Mouse (Mus musculus) MEL (cell line): ENCODE data around the gene Tulp1. TPM values are rescaled to one million over a fixed set of nuclear protein-coding genes. Genes with fewer than 3 reads are reported as not detected.
"Not testable (repeated sequence)": the region's sequence is repeated elsewhere in the genome, so short reads cannot be mapped to it uniquely, and the experiment has no call there.

Experiments
- DNase-seq: peaks from one replicate; pipeline ENCODE4 v3.0.0; 2011; ENCODE audit warnings: low read depth, low spot score
- H3K27ac ChIP-seq: 2 replicates; pipeline ENCODE4 v1.5.1; 2012; ENCODE audit warnings: low read depth, mild to moderate bottlenecking, control low read depth, low read length, moderate library complexity; ENCODE audit not compliant: control insufficient read depth
- H3K27me3 ChIP-seq, 2 experiments: fragments of 150-350 bp in 1 of 2; sonication (generic) in 1 of 2; 2 replicates each; pipeline ENCODE4 v1.6.1; 2012; ENCODE audit warnings: low read length in 2 of 2, mild to moderate bottlenecking in 2 of 2, improper control_type of control experiment in 1 of 2, moderate library complexity in 1 of 2; ENCODE audit not compliant: insufficient read depth in 2 of 2, control insufficient read depth in 1 of 2
- H3K36me3 ChIP-seq, 2 experiments: 2 replicates each; pipeline ENCODE4 v1.6.1; 2012 to 2014; ENCODE audit warnings: low read length in 2 of 2, improper control_type of control experiment in 1 of 2, inconsistent platforms in 1 of 2, mild to moderate bottlenecking in 1 of 2; ENCODE audit not compliant: insufficient read depth in 2 of 2, control insufficient read depth in 1 of 2
- H3K4me1 ChIP-seq, 2 experiments: fragments of 150-350 bp in 1 of 2; sonication (generic) in 1 of 2; 2 replicates each; pipeline ENCODE4 v1.6.1; 2012; ENCODE audit warnings: low read length in 2 of 2, improper control_type of control experiment in 1 of 2, mild to moderate bottlenecking in 1 of 2; ENCODE audit not compliant: insufficient read depth in 2 of 2, control insufficient read depth in 1 of 2
- H3K4me3 ChIP-seq, 2 experiments: fragments of 150-350 bp in 1 of 2; sonication (generic) in 1 of 2; 2 replicates each; pipeline ENCODE4 v1.5.1; 2012; ENCODE audit warnings: low read depth in 2 of 2, low read length in 2 of 2, mild to moderate bottlenecking in 2 of 2, moderate library complexity in 2 of 2, control low read depth in 1 of 2, improper control_type of control experiment in 1 of 2; ENCODE audit not compliant: control insufficient read depth in 1 of 2, insufficient read depth in 1 of 2
- H3K79me2 ChIP-seq: 2 replicates; pipeline ENCODE4 v1.6.1; 2012; ENCODE audit warnings: mild to moderate bottlenecking, low read length, moderate library complexity; ENCODE audit not compliant: control insufficient read depth, poor library complexity, insufficient read depth
- H3K9ac ChIP-seq: 2 replicates; pipeline ENCODE4 v1.6.1; 2012; ENCODE audit warnings: low read depth, mild to moderate bottlenecking, control low read depth, low read length, moderate library complexity; ENCODE audit not compliant: control insufficient read depth, poor library complexity, severe bottlenecking
- H3K9me3 ChIP-seq: fragments of 150-350 bp; sonication (generic); replicated peaks from 2 replicates; pipeline ENCODE4 v1.6.1; 2012; ENCODE audit warnings: mild to moderate bottlenecking, low read length, improper control_type of control experiment, moderate library complexity; ENCODE audit not compliant: insufficient read depth
- BHLHE40 ChIP-seq: IDR thresholded peaks from 2 replicates; pipeline ENCODE4 v1.6.1; 2012; ENCODE audit warnings: low read depth, mild to moderate bottlenecking, inconsistent platforms, low read length, improper control_type of control experiment, borderline replicate concordance
- CTCF ChIP-seq, 3 experiments: IDR thresholded peaks in 2 of 3; conservative IDR thresholded peaks in 1 of 3; 2 replicates each; pipeline ENCODE4 v1.5.1; 2011 to 2012; ENCODE audit warnings: low read length in 3 of 3, low read depth in 2 of 3, mild to moderate bottlenecking in 2 of 3, improper control_type of control experiment in 1 of 3, inconsistent platforms in 1 of 3, mixed read lengths in 1 of 3, moderate library complexity in 1 of 3; ENCODE audit not compliant: control insufficient read depth in 1 of 3, insufficient read depth in 1 of 3, poor library complexity in 1 of 3, severe bottlenecking in 1 of 3
- E2F4 ChIP-seq: IDR thresholded peaks from 2 replicates; pipeline ENCODE4 v1.6.1; 2011; ENCODE audit warnings: low read depth, low read length, improper control_type of control experiment, borderline replicate concordance
- EP300 ChIP-seq, 2 experiments: IDR thresholded peaks; 2 replicates each; pipeline ENCODE4 v1.6.1; 2011; ENCODE audit warnings: improper control_type of control experiment in 2 of 2, low read length in 2 of 2, low read depth in 1 of 2, mild to moderate bottlenecking in 1 of 2
- ETS1 ChIP-seq: IDR thresholded peaks from 2 replicates; pipeline ENCODE4 v1.6.1; 2012; ENCODE audit warnings: low read depth, mild to moderate bottlenecking, inconsistent platforms, low read length, improper control_type of control experiment, moderate library complexity
- GATA1 ChIP-seq: IDR thresholded peaks from 2 replicates; pipeline ENCODE4 v1.6.1; 2011; ENCODE audit warnings: low read depth, low read length, improper control_type of control experiment
- HCFC1 ChIP-seq: IDR thresholded peaks from 2 replicates; pipeline ENCODE4 v1.6.1; 2012; ENCODE audit warnings: low read depth, mild to moderate bottlenecking, inconsistent platforms, low read length, improper control_type of control experiment, moderate library complexity
- MAZ ChIP-seq: IDR thresholded peaks from 2 replicates; pipeline ENCODE4 v1.6.1; 2012; ENCODE audit warnings: low read depth, mild to moderate bottlenecking, inconsistent platforms, low read length, improper control_type of control experiment
- MXI1 ChIP-seq: IDR thresholded peaks from 2 replicates; pipeline ENCODE4 v1.6.1; 2011; ENCODE audit warnings: mild to moderate bottlenecking, low read depth, low read length, improper control_type of control experiment
- MYB ChIP-seq: IDR thresholded peaks from 2 replicates; pipeline ENCODE4 v1.6.1; 2011; ENCODE audit warnings: mild to moderate bottlenecking, low read depth, low read length, improper control_type of control experiment
- MYC ChIP-seq: IDR thresholded peaks from 2 replicates; pipeline ENCODE4 v1.6.1; 2011; ENCODE audit warnings: low read depth, mild to moderate bottlenecking, low read length, improper control_type of control experiment, moderate library complexity
- NELFE ChIP-seq: IDR thresholded peaks from 2 replicates; pipeline ENCODE4 v1.6.1; 2011; ENCODE audit warnings: low read depth, low read length, improper control_type of control experiment
- POLR2AphosphoS2 ChIP-seq: IDR thresholded peaks from 2 replicates; pipeline ENCODE4 v1.6.1; 2011; ENCODE audit warnings: low read length, improper control_type of control experiment
- RCOR1 ChIP-seq: IDR thresholded peaks from 2 replicates; pipeline ENCODE4 v1.6.1; 2012; ENCODE audit warnings: low read depth, mild to moderate bottlenecking, inconsistent platforms, low read length, improper control_type of control experiment
- SIN3A ChIP-seq: IDR thresholded peaks from 2 replicates; pipeline ENCODE4 v1.6.1; 2012; ENCODE audit warnings: low read length, improper control_type of control experiment, inconsistent platforms
- TCF12 ChIP-seq: IDR thresholded peaks from 2 replicates; pipeline ENCODE4 v1.6.1; 2014; ENCODE audit warnings: low read depth, mild to moderate bottlenecking, inconsistent platforms, low read length, improper control_type of control experiment, moderate library complexity
- USF1 ChIP-seq: IDR thresholded peaks from 2 replicates; pipeline ENCODE4 v1.6.1; 2014; ENCODE audit warnings: low read depth, mild to moderate bottlenecking, inconsistent platforms, low read length, improper control_type of control experiment, moderate library complexity
- USF2 ChIP-seq, 2 experiments: IDR thresholded peaks; 2 replicates each; pipeline ENCODE4 v1.6.1; 2011 to 2012; ENCODE audit warnings: improper control_type of control experiment in 2 of 2, low read length in 2 of 2, borderline replicate concordance in 1 of 2, inconsistent platforms in 1 of 2, low read depth in 1 of 2, mild to moderate bottlenecking in 1 of 2; ENCODE audit not compliant: insufficient read depth in 1 of 2
- ZNF384 ChIP-seq: IDR thresholded peaks from 2 replicates; pipeline ENCODE4 v1.6.1; 2012; ENCODE audit warnings: low read depth, mild to moderate bottlenecking, inconsistent platforms, low read length, improper control_type of control experiment
- polyA plus RNA-seq, 2 experiments: library from polyadenylated mRNA; stranded (reverse) in 1 of 2; unstranded in 1 of 2; fragments of >175 nt in 1 of 2; fragments of >200 nt in 1 of 2; gene quantifications; 2 replicates each; pipeline versions ENCODE4 v1.2.1 to v1.2.4; 2012; ENCODE audit warnings: low replicate concordance in 2 of 2, low read depth in 1 of 2; ENCODE audit not compliant: insufficient read length in 2 of 2, insufficient read depth in 1 of 2, missing spikeins in 1 of 2
- total RNA-seq: library from RNA; depleted of rRNA; stranded (reverse); fragments of 300-350 nt; gene quantifications from 2 replicates; pipeline ENCODE4 v1.2.3, GENCODE M21; 2012

Gene Tulp1
- total and polyA plus RNA-seq, 3 experiments = 0.23 to 2.4 TPM; not detected in 1

DNA sequence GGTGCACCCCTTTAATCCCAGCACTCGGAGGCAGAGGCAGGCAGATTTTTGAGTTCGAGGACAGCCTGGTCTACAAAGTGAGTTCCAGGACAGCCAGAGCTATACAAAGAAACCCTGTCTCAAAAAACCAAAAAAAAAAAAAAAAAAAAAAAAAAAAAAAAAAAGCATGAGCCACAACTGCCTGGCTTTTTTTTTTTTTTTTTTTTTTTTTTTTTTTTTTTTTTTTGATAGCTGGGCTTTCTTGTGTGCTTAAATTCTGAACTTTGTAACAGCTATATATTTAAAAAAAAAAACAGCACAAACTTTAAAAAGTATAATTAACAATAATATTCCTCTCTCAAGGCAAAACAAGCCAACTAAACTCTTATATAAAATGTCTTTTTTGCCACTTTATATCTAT is 39.7 kb upstream of the Tulp1 start:
- H3K27ac ChIP-seq, H3K36me3 ChIP-seq, H3K79me2 ChIP-seq, H3K4me1 ChIP-seq, H3K9ac ChIP-seq, H3K9me3 ChIP-seq, H3K4me3 ChIP-seq, H3K27me3 ChIP-seq, DNase-seq: not testable (repeated sequence)
- TF ChIP-seq ZNF384 = peak; percentile 82

DNA sequence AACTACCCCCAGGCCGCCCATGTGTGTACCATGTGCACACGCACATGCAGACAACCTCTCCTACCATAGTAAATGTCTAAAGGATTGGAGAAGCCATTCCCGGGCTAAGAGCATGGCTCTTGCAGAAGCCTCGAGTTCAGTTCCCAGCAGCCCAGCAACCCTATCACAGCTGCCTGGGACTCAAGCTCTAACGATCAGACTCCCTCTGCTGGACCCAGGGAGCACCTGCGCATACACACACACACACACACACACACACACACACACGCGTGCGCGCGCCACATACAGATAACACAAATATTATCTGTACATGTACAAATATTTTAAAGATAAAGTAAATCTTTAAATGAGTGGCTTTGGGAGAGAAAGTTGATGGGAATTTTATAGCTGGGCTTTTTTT is 39.3 kb upstream of the Tulp1 start:
- Histone ChIP-seq H3K79me2 (no peaks in the 10 kb centered on the region), H3K36me3 (peaks cover 0 to 6% of the 10 kb centered on the region in 2 experiments; a peak in 3 of 4 replicates), H3K9me3 (no peaks in the 10 kb centered on the region), H3K27me3 (no peaks in the 10 kb centered on the region), H3K27ac (no peak overlapping the region), H3K9ac (no peak overlapping the region), H3K4me3 (no peak overlapping the region), H3K4me1 (peaks cover 4 to 5% of the 10 kb centered on the region in 2 experiments)
- peak; percentile 17 for DNase-seq
- TF ChIP-seq BHLHE40 = no peak
- peak in 1 of 3 experiments; percentile 19; a peak in 1 of 6 replicates for TF ChIP-seq CTCF (IDR thresholded peaks at IDR 0.05 in 2 of 3, conservative IDR thresholded peaks at IDR 0.05 in 1 of 3; ENCODE audit: control insufficient read depth in 1 of 3, insufficient read depth in 1 of 3, low read depth in 2 of 3, low read length in 3 of 3, poor library complexity in 1 of 3, severe bottlenecking in 1 of 3)

DNA sequence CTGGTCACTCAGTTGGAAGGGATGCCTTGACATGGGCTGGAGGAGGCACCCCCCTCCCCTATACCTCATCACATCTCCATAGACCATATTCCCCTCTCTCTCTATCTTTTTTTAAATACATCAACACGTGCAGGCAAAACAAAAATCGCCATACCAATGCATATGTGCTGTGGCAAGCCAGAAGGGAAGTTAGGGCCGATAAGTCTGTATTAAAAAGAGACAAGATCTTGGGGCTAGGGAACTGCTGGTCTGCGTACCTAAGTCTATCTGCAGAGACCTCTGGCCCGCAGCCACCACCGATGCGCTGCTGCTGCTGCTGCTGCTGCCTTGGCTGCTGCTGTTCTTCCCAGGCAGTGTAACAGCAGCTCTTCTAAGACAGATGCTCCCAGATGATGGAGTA is 30.0 kb upstream of the Tulp1 start:
- DNase-seq = peak; percentile 69
- Histone ChIP-seq H3K4me3 (no peak overlapping the region), H3K9me3 (no peaks in the 10 kb centered on the region), H3K9ac (no peak overlapping the region), H3K27ac (no peak overlapping the region), H3K79me2 (no peaks in the 10 kb centered on the region), H3K27me3 (no peaks in the 10 kb centered on the region), H3K4me1 (peaks cover 0 to 9% of the 10 kb centered on the region in 2 experiments; a peak in 2 of 4 replicates), H3K36me3 (no peaks in the 10 kb centered on the region)
- TF ChIP-seq BHLHE40 = peak; percentile 90
- no peak for TF ChIP-seq POLR2AphosphoS2
- TF ChIP-seq MXI1 = peak; percentile 91
- 0 out of 2 replicates have a peak, but pooled peaks have one; percentile 15 for TF ChIP-seq RCOR1
- TF ChIP-seq GATA1 = peak; percentile 66
- TF ChIP-seq E2F4 = no peak
- no peak for TF ChIP-seq NELFE
- peak; percentile 35; the same call in 1 of the 2 replicates for TF ChIP-seq USF1
- TF ChIP-seq ETS1 = peak; percentile 72
- no peak for TF ChIP-seq MYB
- no peak for TF ChIP-seq HCFC1
- TF ChIP-seq MYC = 0 out of 2 replicates have a peak, but pooled peaks have one; percentile 44
- no peak for TF ChIP-seq TCF12
- no peak for TF ChIP-seq USF2 (IDR thresholded peaks at IDR 0.05; ENCODE audit: borderline replicate concordance in 1 of 2, insufficient read depth in 1 of 2, low read depth in 1 of 2, low read length in 2 of 2)
- TF ChIP-seq MAZ = peak; percentile 62; the same call in 1 of the 2 replicates
- TF ChIP-seq EP300 (IDR thresholded peaks at IDR 0.05; ENCODE audit: low read depth in 1 of 2, low read length in 2 of 2) = peak; percentile 47 to 55
- TF ChIP-seq SIN3A = peak; percentile 70
